Mouse (Mus musculus): ENCODE data around the gene Cldn10.
"Not testable (repeated sequence)": the region's sequence is repeated elsewhere in the genome, so short reads cannot be mapped to it uniquely, and the experiment has no call there.

The Cldn10 gene

DNA sequence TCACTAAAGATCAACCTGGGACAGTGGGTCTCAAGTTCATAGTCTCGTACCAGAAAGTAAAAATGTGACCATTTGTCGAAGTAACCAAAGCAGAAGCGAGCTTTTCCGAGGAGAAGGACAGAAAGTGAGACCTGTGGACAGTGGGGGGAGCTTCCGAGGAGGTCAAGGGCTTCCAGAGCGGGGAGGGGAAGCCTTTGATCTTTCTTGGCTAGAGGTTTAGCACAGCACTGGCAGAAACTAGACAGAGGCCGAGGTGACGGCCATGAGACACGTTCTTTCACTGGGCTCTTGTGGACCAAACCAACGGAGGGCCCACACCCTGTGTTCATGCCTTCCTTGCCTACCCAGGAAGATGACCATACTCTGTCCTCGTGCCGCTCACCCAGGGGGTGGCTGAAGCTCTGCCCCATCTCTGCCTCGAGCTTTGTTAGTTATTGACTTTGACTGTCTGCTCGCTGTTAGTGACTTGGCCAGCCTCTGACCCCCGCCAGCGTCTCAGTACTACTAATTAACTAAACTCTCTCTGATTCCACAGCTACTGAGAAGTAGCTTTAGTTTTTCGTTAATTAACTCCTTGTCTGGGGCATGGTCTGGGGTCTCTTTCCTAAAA lies 4.3 kb upstream of the Cldn10 start:
- no peak for DNase-seq

DNA sequence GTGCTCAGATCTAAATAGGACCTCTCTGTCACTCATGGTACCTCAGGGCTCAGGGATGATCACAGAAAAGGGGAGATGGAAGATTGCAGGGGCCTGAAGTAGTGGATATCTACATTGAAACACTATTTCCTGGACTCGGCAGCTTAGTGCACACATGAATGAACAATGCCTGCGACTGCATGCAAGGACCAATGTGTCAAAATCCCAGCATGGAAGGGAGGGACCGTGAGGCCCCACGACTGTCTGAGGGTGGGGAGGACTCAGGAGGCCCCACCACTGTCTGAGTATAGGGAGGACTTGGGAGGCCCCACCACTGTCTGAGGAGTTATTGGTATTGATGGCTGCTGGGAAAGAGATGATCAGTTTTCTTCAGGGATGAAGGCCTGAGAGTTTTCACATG lies 2.5 kb downstream of the Cldn10 start:
- DNase-seq, result no peak

DNA sequence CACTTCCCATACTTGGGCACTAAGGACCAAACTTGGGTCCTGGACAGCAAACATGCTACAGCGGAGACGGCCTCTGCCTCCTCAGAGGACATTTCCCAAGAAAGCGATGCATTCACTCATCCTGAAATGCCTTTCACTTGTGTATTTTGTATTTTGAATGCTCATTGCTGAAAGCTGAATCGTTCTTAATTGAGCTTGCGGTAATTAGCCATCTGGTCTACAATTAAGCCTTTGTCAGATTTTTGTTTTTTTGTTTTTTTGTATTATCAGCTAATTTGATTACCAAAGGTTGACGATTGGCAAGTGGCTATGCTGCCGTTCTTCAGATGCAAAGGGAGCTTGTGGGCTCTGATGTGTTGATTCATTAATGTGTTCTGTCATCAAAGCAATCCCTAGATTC lies 5.2 kb downstream of the Cldn10 start:
- no peak for DNase-seq

DNA sequence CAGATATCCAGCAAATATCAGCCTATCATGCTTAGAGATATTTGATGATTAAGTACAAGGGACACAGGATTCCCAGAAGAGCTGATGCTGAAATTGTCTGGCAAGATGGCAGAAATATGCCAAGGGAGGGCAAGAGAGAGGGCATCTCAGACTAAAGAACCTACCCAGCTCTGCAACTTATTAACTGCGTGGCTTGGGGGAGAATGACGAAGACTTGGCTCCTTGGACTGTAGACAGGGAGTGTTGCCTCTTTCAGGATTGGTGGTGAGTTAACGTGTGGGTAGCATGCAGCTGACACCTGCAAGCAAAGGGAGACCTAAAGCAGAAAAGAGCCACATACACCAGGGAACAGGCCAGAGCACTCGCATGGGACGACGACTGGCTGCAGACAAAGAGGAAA lies 5.7 kb downstream of the Cldn10 start:
- no peak for DNase-seq

DNA sequence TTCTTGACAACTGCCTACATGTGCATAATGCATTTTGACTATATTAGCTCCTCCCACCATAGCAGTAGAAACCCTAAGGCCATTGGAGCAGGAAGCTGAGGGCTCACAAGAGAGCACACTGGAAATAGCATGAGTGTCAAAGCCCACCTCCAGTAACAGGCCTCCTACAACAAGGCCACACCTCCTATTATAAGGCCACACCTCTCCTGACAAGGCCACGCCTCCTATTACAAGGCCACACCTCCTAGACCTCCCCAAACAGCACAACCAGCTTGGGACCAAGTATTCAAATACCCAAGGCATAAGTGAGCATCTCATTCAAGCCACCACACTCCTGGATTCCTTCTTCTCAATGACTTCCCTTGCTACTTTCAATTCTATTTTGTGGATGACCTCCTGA lies 6.5 kb downstream of the Cldn10 start:
- DNase-seq, result no peak

DNA sequence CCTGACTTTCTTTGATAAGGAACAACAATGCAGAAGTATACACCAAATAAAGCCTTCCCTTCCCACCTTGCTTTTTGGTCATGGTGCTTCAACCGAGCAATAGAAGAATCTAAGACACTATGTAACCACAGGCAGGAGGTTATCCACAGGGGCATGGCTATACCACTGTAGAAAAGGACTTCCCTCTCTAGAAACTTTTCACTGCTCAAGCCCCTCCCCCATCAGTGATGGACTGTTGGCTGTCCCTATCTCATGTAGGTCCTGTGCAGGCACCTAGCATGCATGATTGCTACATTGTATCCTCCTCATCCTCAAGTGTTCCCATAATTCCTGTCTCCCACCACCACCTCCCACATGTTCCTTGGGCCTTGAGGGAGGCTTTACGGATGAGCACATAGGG lies 7.2 kb downstream of the Cldn10 start:
- no peak for DNase-seq

DNA sequence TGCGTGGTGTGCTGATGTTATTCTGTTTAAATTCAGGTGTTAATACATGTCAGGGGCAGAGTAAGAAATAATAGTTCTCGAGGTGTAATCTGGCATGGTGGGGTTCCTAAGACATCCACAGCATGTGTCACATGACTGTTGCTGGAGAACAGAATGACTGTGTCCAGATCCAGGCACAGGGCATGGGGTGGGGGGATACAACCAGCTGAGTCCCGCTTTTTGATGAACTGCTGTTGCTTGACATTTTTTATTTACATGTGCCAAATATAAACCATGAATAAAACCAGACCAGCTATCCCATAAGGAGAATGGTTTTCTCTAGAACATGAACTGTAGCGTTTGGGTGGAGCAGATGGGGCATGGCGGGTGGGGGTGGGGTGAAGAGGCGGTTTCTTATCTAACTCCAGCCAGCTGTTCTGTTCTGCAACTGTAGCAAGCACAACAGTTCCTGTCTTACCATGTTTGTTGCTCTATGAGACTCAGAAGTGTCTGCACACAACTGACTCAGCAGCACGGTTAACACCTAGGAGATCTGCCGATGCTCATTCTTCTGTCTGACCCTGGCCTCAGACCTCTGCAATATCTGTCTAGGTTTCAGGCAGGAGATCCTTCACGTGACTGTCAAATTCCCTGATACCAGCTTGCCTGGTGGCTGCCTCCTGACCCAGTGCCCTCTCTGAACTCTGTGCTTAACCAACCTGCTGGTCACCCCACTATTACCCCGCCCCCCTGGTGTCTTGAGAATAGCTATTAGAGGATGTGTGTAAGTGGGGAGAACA lies 8.4 kb downstream of the Cldn10 start:
- DNase-seq, result no peak

DNA sequence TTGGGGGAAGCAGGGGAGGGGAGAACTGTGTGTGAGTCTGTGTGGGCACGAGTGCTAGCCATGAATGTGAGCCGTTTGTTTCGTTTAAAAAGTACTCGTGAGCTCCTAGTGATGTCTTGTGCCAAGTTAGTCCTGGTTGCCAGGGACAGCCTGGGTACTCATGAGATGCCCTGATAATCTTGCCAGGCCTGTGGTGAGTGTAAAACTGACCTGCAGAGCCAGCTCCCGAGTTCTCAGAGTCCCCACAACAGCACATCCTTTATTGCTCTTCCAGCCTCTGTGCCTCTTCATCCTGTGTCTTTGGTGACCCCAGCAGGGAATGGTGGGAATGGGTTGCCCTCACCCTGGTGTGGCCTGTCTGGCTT lies 9.0 kb downstream of the Cldn10 start:
- no peak for DNase-seq

DNA sequence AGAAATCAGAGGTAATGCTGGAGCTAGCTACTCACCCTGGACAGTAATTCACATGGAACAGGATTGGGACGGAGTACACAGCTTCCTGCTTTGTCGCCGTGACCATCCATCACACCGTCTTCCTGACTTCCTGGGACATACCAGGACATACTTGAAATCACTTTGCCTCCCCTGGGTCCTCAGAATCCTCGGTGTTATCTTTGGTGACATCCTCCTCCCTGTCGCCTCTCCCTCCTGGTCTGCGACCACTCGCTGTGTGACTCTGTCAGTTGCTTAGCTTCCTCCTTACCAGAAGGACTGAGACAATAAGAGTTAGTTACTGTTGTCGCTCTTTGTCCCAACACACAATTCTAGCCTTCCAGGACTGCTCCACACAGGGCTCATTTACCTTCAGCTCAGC lies 9.6 kb downstream of the Cldn10 start:
- no peak for DNase-seq

DNA sequence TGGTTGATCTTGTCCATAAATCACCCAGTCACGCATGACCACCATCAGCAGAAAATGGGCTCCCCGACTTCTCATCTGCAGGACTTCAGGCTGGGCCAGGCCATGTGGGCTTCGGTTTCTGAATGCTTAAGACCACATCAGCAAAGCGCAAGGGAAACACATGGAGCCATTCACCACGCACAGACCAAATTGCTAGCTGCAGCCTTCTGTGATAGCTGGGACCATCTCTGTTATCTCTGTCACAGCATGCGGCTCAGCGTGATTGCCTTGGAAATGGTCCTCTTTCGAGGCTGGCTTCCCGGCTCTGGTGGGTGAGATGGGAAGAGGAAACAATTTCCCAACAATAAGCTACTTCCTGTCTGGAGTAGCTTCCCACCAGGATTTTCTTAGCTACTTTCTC lies 12.2 kb downstream of the Cldn10 start:
- DNase-seq, result no peak

DNA sequence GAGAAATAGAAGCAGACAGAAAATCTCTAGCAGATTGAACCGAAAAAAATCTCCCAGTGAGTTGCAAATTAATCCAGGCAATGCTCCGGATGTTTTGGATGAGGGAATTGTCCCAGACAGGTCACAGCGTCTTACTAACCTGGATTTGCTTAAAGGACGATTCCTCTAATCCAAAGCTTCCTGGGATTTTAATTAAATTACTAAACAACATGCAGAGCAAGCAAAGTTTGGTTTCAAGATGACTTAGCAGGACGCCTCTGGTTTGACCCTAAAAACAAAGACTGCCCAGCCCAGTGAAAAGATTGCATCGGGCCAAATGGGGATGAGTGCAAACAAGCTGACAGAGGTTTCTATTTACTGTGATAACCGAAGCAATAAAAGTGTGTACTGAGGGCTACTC lies 16.2 kb downstream of the Cldn10 start:
- no peak for DNase-seq

DNA sequence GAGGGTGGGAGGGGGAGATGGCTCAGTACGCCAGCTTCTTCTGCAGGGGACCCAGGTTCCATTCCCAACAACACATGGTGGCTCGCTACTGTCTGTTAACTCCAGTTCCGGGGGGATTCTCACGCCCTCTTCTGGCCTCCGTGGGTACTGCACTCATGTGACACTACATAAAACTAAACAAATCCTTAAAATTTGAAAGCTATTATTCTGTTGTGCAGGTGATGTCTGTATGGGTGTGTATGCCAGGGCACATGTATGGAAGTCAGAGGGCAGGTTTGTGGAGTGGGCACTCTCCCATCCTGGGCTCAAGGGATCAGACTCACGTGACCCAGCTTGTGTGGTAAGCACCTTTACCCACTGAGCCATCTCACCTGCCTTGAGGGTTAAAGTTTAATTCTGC lies 16.6 kb downstream of the Cldn10 start:
- DNase-seq, result no peak

DNA sequence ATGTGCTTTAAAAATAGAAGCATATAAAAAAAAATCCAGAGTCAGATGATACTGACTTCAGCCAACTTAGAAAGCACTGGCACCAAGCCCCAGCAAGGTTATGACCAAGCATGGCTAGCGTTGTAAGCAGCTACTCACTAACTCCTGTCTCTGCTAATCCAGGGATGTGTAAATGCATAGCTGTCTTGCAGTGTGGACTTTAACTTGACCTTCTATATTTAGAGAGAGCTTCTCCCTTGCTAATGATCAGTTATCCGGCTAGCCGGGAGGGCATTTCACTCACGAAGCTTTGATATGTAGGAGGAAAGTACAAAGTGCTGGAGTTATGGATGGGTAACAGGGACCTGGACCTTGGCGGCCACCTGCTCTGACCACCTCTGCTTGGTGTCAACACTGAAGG lies 19.9 kb downstream of the Cldn10 start:
- DNase-seq, result no peak

DNA sequence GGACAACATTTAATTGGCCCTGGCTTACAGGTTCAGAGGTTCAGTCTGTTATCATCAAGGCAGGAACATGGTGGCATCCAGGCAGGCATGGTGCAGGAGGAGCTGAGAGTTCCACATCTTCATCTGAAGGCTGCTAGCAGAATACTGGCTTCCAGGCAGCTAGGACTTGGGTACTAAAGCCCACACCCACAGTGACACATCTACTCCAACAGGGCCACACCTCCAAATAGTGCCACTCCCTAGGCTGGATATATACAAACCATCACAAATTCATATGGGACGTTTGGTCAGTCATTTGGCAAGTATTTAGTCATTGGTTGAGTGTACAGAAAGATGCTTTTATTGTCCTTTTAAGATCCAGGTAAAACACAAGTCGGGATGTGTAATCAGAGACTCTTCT lies 20.5 kb downstream of the Cldn10 start:
- DNase-seq, result not testable (repeated sequence)

DNA sequence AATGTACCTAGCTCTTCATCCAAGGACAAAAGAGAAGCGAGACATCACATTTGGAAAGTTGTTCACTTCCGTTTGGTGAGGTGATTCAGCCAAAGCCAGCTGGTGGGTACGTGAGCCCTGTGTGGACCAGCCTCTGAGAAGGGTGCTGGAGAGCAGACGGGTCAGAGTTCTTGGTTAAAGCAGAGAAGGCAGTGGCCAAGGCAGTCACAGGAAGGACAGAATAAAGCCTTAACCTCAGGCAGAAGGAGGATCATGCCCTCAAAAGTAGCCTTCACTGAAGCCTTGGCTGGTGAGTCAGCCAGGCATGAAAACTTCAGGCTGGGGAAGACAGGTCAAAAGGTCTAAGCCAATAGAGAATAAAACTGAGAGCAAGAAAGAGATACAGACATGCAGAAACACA lies 22.0 kb downstream of the Cldn10 start:
- no peak for DNase-seq

DNA sequence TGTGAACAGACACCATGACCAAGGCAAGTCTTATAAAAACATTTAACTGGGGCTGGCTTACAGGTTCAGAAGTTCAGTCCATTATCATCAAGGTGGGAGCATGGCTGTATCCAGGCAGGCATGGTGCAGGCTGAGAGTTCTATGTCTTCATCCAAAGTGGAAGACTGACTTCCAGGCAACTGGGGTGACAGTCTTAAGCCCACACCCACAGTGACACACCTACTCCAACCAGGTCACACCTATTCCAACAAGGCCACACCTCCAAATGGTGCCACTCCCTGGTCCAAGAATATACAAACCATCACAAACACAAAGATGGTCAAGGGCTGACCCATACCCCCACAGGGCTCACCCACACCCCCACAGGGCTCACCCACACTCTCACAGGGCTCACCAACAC lies 23.5 kb downstream of the Cldn10 start:
- DNase-seq, result not testable (repeated sequence)

DNA sequence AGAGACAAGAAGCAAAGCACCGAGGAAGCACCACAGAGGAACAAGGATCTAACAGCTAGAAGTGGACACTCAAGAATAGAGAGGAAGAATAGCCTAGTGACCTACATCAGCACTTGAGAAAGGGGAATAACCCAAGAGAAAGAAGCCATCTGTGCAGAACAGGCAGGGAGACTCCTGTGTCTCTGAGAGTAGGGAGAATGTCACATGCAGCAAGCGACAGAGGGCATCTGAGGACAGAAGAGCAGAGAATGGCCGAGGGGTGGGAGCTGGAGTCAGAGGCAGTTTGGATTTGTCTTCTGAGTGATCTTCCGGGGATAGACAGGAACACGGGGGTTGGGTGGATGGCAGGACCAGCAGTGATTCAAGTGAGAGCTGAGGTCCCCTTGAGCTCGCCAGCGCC lies 25.4 kb downstream of the Cldn10 start:
- no peak for DNase-seq

DNA sequence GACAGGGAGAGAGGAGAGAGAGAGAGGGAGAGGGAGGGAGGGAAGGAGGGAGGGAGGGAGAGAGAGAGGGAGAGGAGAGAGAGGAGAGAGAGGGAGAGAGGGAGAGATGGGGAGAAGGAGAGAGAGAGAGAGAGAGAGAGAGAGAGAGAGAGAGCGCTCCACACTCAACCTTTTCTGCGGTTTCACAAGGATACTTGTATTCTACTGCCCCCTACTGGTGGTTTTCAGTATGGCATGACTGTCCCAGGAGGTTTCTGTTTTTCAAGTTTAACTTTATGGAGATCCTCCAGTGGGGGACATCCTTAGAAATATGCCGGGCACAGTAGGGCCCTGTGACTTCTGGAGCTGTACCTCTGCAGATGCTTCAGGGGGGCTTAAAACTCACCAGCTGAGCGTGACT lies 28.8 kb downstream of the Cldn10 start:
- peak in 1 of 2 experiments; percentile 51 for DNase-seq

DNA sequence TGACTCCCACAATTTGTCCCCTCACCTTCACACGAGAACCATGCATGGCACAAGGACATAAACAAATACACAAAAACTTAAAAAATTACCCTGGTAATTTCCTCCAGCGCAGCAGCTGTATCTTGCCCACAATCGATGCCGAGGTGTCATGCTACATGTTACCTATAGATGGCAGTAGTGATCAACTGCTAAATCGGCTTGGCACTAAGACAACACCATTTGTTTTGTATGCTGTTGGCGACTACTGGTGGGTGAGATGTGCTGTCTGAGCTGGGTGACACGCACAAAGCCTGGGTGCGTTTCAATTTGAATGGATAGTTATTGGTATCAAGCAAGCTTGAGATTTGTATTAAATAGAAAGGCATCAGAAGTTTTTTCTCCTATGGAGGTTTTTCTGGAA lies 32.4 kb downstream of the Cldn10 start:
- peak; percentile 34 to 58 for DNase-seq

DNA sequence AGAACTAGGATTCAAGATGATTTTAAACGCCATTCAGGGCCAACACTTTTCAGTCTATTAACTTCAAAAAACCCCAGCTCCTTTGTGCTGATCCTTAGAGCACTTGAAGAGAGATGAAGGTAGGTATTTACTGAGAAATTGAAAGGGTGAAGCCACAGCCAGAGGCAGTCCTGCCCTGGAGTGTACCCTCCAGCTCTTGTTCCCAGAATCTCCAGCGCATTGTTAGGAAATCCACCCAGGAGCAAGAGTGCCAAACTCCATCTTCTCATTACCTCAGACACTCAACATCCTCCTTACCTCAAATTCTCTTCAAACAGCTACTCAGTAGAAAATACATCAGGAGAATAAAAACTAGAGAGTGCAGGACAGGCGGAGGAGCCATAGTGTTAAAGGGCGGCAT lies 35.1 kb downstream of the Cldn10 start:
- DNase-seq, result no peak

DNA sequence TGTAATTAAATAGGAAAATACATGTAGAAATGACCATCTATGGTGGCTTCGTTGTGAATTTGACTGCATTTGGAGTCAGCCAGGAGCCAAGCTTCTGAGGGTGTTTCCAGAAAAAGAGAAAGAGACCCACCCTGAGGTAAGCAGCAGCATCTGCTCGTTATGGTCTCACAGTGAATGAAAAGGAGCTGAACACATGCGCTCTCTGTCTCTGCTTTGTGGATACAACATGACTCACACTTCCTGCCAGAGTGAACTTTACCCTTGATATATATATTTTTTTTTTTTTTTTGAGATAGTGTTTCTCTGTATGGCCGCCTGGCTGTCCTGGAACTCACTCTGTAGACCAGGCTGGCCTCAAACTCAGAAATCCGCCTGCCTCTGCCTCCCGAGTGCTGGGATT lies 35.6 kb downstream of the Cldn10 start:
- no peak for DNase-seq

DNA sequence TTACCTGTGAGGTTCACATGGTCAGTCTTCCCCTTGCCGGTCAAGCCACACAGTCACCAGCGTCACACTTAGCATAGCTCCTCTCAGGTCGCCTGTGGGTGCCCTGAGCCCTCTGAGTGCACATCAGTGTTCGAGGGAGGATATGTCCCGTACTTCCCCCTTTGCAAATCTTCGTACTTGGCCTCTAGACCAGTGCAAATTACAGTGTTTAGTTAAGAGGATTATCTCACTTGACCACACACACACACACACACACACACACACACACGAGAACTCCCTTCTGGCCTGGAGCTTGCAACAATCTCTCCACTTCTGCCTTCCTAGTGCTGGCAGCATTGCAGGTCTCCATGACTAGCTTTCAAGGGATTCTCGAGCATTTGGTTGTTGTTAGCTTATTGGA lies 38.6 kb downstream of the Cldn10 start:
- DNase-seq, result no peak

DNA sequence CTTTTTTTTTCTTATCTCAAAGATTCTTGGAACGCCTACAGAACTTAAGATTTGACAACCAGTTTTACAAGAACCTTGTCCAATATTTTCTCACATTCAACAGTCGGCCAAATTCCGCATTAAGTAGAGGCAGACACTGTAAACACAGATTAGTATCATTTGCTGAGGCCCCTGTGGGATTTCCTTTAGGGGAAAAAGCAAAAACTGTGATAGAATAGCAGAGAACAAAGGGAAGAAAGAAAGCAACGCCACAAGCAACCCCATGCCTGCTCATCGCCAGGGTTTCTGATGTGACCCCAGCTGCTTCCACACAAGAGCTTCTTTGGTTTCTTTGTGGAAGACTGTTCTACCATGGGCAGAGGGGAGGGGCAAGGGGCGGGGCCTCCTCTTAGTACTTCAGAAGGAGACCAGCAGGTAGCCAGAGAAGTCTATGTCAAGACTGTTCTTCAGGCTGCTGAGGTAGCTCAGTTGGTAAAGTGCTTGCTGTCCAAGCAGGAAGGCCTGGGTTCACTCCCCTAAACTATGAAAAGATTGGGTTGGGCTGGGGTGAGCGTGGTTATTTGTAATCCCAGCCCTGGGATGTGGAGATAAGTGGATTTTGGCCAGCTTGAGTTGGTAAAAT lies 39.7 kb downstream of the Cldn10 start:
- no peak for DNase-seq

DNA sequence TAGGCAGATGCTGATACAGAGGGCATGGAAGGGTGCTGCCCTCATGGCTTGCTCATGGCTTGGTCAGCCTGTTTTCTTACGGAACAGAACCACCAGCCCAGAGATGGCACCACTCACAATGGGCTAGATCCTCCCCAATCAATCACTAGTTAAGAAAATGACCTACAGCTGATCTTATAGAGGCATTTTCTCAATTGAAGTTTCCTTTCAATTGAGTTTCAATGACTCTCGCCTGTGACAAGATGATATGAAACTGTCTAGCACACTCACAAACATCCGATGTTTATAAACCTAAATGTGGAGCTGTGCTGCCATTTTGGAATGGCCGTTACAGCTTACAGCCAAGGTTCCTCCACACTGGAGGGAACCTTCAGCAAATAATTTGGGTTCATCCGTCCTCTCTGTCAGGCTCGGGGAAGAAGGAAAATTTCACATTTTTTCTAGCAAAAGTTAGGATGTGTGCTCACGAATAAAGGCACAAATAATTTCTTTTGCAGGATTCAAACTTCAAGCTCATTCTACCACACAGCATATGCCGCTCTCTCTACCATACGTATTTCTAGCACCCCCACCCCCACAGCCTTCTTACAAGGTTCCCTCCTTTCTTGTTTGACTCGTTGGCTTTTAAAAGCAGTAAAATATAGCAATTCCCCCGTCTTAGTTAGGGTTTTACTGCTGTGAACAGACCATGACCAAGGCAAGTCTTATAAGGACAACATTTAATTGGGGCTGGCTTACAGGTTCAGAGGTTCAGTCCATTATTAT lies 41.8 kb downstream of the Cldn10 start:
- DNase-seq, result no peak

Measured in cerebellum, postnatal 25 days (tissue).